Mouse (Mus musculus) midbrain, embryonic 16.5 days (tissue): ENCODE data around the gene Cenpv. TPM values are rescaled to one million over a fixed set of nuclear protein-coding genes. Genes with fewer than 3 reads are reported as not detected.

Experiments used
- ATAC-seq: fragments of 200-750 bp; cut with Nextera tagmentation; 2 replicates; pipeline ENCODE4 v1.8.0; 2017; ENCODE audit warnings: moderate TSS enrichment
- H3K27ac ChIP-seq: fragments of 300-500 bp; sonication (generic); 2 replicates; pipeline ENCODE4 v1.5.1; 2014; ENCODE audit warnings: mild to moderate bottlenecking, low read length, mixed read lengths
- H3K27me3 ChIP-seq: fragments of 300-500 bp; sonication (generic); 2 replicates; pipeline ENCODE4 v1.6.1; 2014; ENCODE audit warnings: low read depth, low read length, mixed read lengths; ENCODE audit not compliant: control insufficient read depth, insufficient read depth
- H3K36me3 ChIP-seq: fragments of 300-500 bp; sonication (generic); 2 replicates; pipeline ENCODE4 v1.6.1; 2014; ENCODE audit warnings: mild to moderate bottlenecking, low read length, moderate library complexity, mixed read lengths; ENCODE audit not compliant: control insufficient read depth, insufficient read depth
- H3K4me1 ChIP-seq: fragments of 300-500 bp; sonication (generic); 2 replicates; pipeline ENCODE4 v1.6.1; 2014; ENCODE audit warnings: mild to moderate bottlenecking, low read length, mixed read lengths; ENCODE audit not compliant: control insufficient read depth, insufficient read depth
- H3K4me2 ChIP-seq: fragments of 300-500 bp; sonication (generic); 2 replicates; pipeline ENCODE4 v1.6.1; 2014; ENCODE audit warnings: mild to moderate bottlenecking, low read length, mixed read lengths
- H3K4me3 ChIP-seq: fragments of 300-500 bp; sonication (generic); 2 replicates; pipeline ENCODE4 v1.5.1; 2014; ENCODE audit warnings: low read depth, mild to moderate bottlenecking, low read length, moderate library complexity, mixed read lengths
- H3K9ac ChIP-seq: fragments of 300-500 bp; sonication (generic); 2 replicates; pipeline ENCODE4 v1.6.1; 2014; ENCODE audit warnings: low read depth, low read length, mixed read lengths
- H3K9me3 ChIP-seq: fragments of 300-500 bp; sonication (generic); replicated peaks from 2 replicates; pipeline ENCODE4 v1.6.1; 2014; ENCODE audit warnings: mild to moderate bottlenecking, low read length, mixed read lengths; ENCODE audit not compliant: control insufficient read depth, poor library complexity, severe bottlenecking
- WGBS: fragments of 180-500 bp; shearing (Covaris S2); extraction: QIAGEN DNeasy Blood & Tissue Kit; methylation state at CpG from one replicate; pipeline ENCODE4 v1.1.7; 2014; 5-methylcytosine and 5-hydroxymethylcytosine counted together
- polyA plus RNA-seq: library from polyadenylated mRNA; unstranded; fragments of >200 nt; fragmentation: Nextera tagmentation; extraction: Ambion mirVana; gene quantifications from 2 replicates; pipeline ENCODE4 v1.2.1, GENCODE M21; 2015

Gene Cenpv
- 51.2 and 54.4 TPM in 2 replicates for polyA plus RNA-seq

GRCm38 (mm10) chr11:62539089-62539890, at the start of gene Cenpv:
TSS of gene Cenpv (minus strand) at chr11:62539261.
- H3K4me1 ChIP-seq = peaks cover 15% of the 10 kb centered on the region
- H3K36me3 ChIP-seq = no peaks in the 10 kb centered on the region
- H3K4me3 ChIP-seq = peak within 1 kb of the TSS; percentile 86
- 7% methylated on average over 33 of the region's 57 CpGs for WGBS
- peak within 1 kb of the TSS; percentile 86 for H3K4me2 ChIP-seq
- no peaks in the 10 kb centered on the region for H3K27me3 ChIP-seq
- ATAC-seq = peak; percentile 75
- peak within 1 kb of the TSS; percentile 98 for H3K9ac ChIP-seq
- no peaks in the 10 kb centered on the region for H3K9me3 ChIP-seq
- H3K27ac ChIP-seq = peak within 1 kb of the TSS; percentile 88

- Histone ChIP-seq H3K4me3 (no peak overlapping the region), H3K4me2 (no peak overlapping the region), H3K36me3 (peaks cover 22% of the 10 kb centered on the region), H3K9me3 (no peaks in the 10 kb centered on the region), H3K9ac (no peak overlapping the region), H3K4me1 (no peaks in the 10 kb centered on the region), H3K27ac (no peak overlapping the region), H3K27me3 (no peaks in the 10 kb centered on the region)
- no peak for ATAC-seq
- WGBS = 78% methylated on average over 5 of the region's 5 CpGs
Measured at GRCm38 (mm10) chr11:62587034-62587433, 48.0 kb upstream of the Cenpv start.

DNA sequence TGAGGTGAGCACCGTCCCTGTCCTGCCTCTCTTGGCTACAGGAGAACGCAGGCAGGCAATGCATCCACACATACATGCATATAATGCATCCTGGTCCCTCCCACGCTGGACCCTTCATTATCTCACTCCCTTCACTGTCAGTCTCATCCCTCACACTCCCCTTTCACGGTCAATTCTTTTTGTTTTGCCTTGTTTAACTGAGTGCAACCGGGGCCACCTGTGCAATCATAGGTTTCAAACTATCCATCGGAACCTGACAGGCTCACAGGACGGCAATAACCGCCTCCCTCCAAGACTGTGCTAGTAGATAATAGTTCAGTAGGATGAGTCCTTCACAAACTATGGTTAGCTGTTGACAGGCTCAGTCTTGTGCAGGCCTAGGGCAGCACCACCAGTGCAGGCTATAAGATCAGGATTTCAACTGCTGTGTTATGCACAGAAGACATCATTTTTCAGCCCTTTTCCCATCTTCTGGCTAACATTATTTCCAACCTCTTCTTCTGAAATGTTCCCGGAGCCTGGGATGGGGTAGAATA, 45.7 kb upstream of the Cenpv start:
- Histone ChIP-seq H3K27ac (no peak overlapping the region), H3K9me3 (no peaks in the 10 kb centered on the region)

DNA sequence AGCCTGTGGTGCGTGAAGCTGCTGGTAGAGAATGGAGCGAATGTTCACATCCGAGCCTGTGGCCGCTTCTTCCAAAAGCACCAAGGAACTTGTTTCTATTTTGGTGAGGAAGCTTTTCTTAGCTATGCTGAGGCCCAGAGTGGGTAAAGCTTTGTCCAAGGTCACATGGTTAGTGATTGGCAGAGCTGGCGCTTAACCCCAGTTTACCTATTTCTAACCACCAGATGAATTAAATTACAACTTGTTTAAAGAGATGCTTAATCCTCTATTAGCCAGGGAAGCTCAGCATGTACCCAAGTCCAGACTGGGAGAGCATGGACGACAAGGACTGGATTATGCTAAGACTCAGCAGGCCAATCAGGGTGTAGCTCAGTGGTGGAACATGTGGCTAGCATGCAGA, 44.0 kb upstream of the Cenpv start:
- no peak overlapping the region for H3K4me2 ChIP-seq
- no peak overlapping the region for H3K9ac ChIP-seq
- H3K27ac ChIP-seq = no peak overlapping the region
- ATAC-seq = no peak
- WGBS = 48% methylated on average over 6 of the region's 6 CpGs
- H3K4me1 ChIP-seq = no peaks in the 10 kb centered on the region
- H3K36me3 ChIP-seq = peaks cover 20% of the 10 kb centered on the region
- no peaks in the 10 kb centered on the region for H3K9me3 ChIP-seq
- no peak overlapping the region for H3K4me3 ChIP-seq
- no peaks in the 10 kb centered on the region for H3K27me3 ChIP-seq

More for the DNA sequence above, 45.7 kb upstream of the Cenpv start:
- H3K27me3 ChIP-seq = no peaks in the 10 kb centered on the region
- ATAC-seq = no peak
- H3K4me2 ChIP-seq = no peak overlapping the region
- peaks cover 18% of the 10 kb centered on the region for H3K36me3 ChIP-seq
- H3K4me1 ChIP-seq = no peaks in the 10 kb centered on the region
- no peak overlapping the region for H3K9ac ChIP-seq
- no peak overlapping the region for H3K4me3 ChIP-seq
- 83% methylated on average over 9 of the region's 9 CpGs for WGBS

GRCm38 (mm10) chr11:62576530-62577152, 37.6 kb upstream of the Cenpv start:
- Histone ChIP-seq H3K9me3 (no peaks in the 10 kb centered on the region), H3K4me1 (peaks cover 6% of the 10 kb centered on the region), H3K27me3 (no peaks in the 10 kb centered on the region), H3K9ac (peak overlapping the region; percentile 84), H3K36me3 (peaks cover 6% of the 10 kb centered on the region; the same call in 1 of the 2 replicates), H3K4me3 (peak overlapping the region; percentile 70), H3K27ac (peak overlapping the region; percentile 85), H3K4me2 (peak overlapping the region; percentile 96)
- 59% methylated on average over 16 of the region's 16 CpGs for WGBS
- ATAC-seq = no peak

GRCm38 (mm10) chr11:62575659-62576438, 36.8 kb upstream of the Cenpv start:
- H3K36me3 ChIP-seq = 0 out of 2 replicates have a peak, but pooled peaks cover 2% of the 10 kb centered on the region
- WGBS = 4% methylated on average over 27 of the region's 27 CpGs
- peaks cover 6% of the 10 kb centered on the region for H3K4me1 ChIP-seq
- H3K9me3 ChIP-seq = no peaks in the 10 kb centered on the region
- H3K27me3 ChIP-seq = no peaks in the 10 kb centered on the region
- peak overlapping the region; percentile 70 for H3K4me3 ChIP-seq
- ATAC-seq = peak; percentile 78
- H3K27ac ChIP-seq = peak overlapping the region; percentile 85
- peak overlapping the region; percentile 96 for H3K4me2 ChIP-seq
- peak overlapping the region; percentile 84 for H3K9ac ChIP-seq

- Histone ChIP-seq H3K4me3 (peak overlapping the region; percentile 70), H3K4me1 (peaks cover 6% of the 10 kb centered on the region), H3K27me3 (no peaks in the 10 kb centered on the region), H3K4me2 (peak overlapping the region; percentile 96), H3K9me3 (no peaks in the 10 kb centered on the region), H3K36me3 (0 out of 2 replicates have a peak, but pooled peaks cover 2% of the 10 kb centered on the region), H3K9ac (peak overlapping the region; percentile 84), H3K27ac (peak overlapping the region; percentile 85)
- WGBS = 1% methylated on average over 9 of the region's 9 CpGs
- peak; percentile 89 for ATAC-seq
Measured at GRCm38 (mm10) chr11:62575297-62575658, 36.2 kb upstream of the Cenpv start.

GRCm38 (mm10) chr11:62574703-62575085, 35.6 kb upstream of the Cenpv start:
- Histone ChIP-seq H3K9ac (no peak overlapping the region), H3K4me2 (no peak overlapping the region), H3K27ac (no peak overlapping the region), H3K4me3 (no peak overlapping the region), H3K36me3 (0 out of 2 replicates have a peak, but pooled peaks cover 2% of the 10 kb centered on the region), H3K27me3 (no peaks in the 10 kb centered on the region), H3K9me3 (no peaks in the 10 kb centered on the region), H3K4me1 (peaks cover 6% of the 10 kb centered on the region)
- 0 out of 2 replicates have a peak, but pooled peaks have one; percentile 27 for ATAC-seq
- 83% methylated on average over 4 of the region's 4 CpGs for WGBS
